Mouse (Mus musculus) stomach, embryonic 16.5 days (tissue): ENCODE results near the gene Pkn3. TPM values are rescaled to one million over a fixed set of nuclear protein-coding genes. Genes with fewer than 3 reads are reported as not detected.

ENCODE experiments used
- ATAC-seq: fragments of 200-750 bp; cut with Nextera tagmentation; 2 replicates; pipeline ENCODE4 v1.8.0; 2017; ENCODE audit warnings: moderate number of reproducible peaks, moderate TSS enrichment; ENCODE audit not compliant: insufficient read depth, low FRiP score
- H3K27ac ChIP-seq: fragments of 300-500 bp; sonication (generic); 2 replicates; pipeline ENCODE4 v1.5.1; 2014; ENCODE audit warnings: low read length
- H3K27me3 ChIP-seq: fragments of 300-500 bp; sonication (generic); 2 replicates; pipeline ENCODE4 v1.6.1; 2014; ENCODE audit warnings: low read length, control low read depth, mixed read lengths; ENCODE audit not compliant: control insufficient read depth, insufficient read depth
- H3K36me3 ChIP-seq: fragments of 300-500 bp; sonication (generic); 2 replicates; pipeline ENCODE4 v1.6.1; 2014; ENCODE audit warnings: low read length; ENCODE audit not compliant: control insufficient read depth, insufficient read depth
- H3K4me1 ChIP-seq: fragments of 300-500 bp; sonication (generic); 2 replicates; pipeline ENCODE4 v1.6.1; 2014; ENCODE audit warnings: low read length, control low read depth, mixed read lengths; ENCODE audit not compliant: control insufficient read depth, insufficient read depth
- H3K4me2 ChIP-seq: fragments of 300-500 bp; sonication (generic); 2 replicates; pipeline ENCODE4 v1.6.1; 2014; ENCODE audit warnings: low read depth, low read length, mixed read lengths
- H3K4me3 ChIP-seq: fragments of 300-500 bp; sonication (generic); replicated peaks from 2 replicates; pipeline ENCODE4 v1.5.1; 2014; ENCODE audit warnings: mild to moderate bottlenecking, low read length
- H3K9ac ChIP-seq: fragments of 300-500 bp; sonication (generic); 2 replicates; pipeline ENCODE4 v1.6.1; 2014; ENCODE audit warnings: low read length
- H3K9me3 ChIP-seq: fragments of 300-500 bp; sonication (generic); replicated peaks from 2 replicates; pipeline ENCODE4 v1.6.1; 2016; ENCODE audit warnings: low read length, control low read depth; ENCODE audit not compliant: control insufficient read depth
- WGBS: fragments of 180-500 bp; shearing (Covaris S2); extraction: QIAGEN DNeasy Blood & Tissue Kit; methylation state at CpG from one replicate; pipeline ENCODE4 v1.1.7; 2014; 5-methylcytosine and 5-hydroxymethylcytosine counted together
- polyA plus RNA-seq: library from polyadenylated mRNA; unstranded; fragments of >200 nt; fragmentation: Nextera tagmentation; extraction: Ambion mirVana; gene quantifications from 2 replicates; pipeline ENCODE4 v1.2.1, GENCODE M21; 2015

Gene Pkn3
- polyA plus RNA-seq, 1 experiment from 2014 or later: 8.9 TPM

DNA sequence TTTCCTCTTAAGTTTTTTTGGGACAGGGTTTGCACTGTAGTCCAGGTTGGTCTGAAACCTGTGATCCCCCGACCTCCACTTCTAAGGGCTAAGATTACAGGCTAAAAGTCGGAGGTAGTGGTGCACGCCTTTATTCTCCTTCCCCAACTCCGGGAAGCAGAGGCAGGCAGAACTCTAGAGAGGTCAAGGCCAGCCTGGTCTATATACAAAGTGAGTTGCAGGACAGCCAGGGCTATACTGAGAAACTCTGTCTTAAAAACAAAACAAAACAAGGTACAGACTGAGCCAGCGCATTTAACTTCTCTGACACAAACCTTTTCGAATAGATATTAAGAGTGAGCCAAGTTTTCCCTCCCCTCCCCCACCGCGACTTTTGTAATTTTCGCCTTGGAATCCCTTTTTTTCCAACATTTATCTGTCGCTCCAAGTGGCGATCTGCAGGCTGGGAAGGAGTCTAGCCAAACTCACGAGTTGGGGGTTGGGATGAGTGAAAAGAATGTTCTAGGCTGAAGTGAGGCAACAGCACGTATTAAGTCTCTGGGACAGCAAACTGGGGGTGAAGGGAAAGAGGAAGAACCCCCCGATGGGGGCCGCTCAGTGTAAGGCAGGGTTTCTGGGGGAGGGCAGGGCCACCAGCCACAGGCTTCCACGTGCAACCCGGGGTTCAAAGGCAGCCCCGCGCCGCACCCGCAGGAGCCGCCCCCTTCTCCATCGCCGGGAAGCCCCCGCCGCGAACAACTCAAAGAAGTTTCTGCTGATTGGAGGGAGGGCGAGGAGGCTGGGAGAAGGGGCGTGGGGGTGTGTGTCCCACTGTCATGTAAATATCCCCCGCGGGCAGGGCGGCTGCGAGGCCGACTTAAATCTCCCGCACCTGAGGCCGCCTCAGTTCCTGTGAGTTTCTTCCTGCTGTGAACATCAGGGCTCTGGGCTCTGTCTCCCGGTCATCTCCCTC, 16.0 kb upstream of the Pkn3 start:
- 7% methylated on average over 37 of the region's 37 CpGs for WGBS
- H3K4me3 ChIP-seq: peak overlapping the region; percentile 63
- peak overlapping the region; percentile 97 for H3K27ac ChIP-seq
- no peaks in the 10 kb centered on the region for H3K9me3 ChIP-seq
- peak overlapping the region; percentile 85 for H3K9ac ChIP-seq
- H3K4me1 ChIP-seq: peaks cover 24% of the 10 kb centered on the region
- H3K4me2 ChIP-seq: peak overlapping the region; percentile 77
- ATAC-seq: peak; percentile 1; the same call in 1 of the 2 replicates
- H3K27me3 ChIP-seq: no peaks in the 10 kb centered on the region
- no peaks in the 10 kb centered on the region for H3K36me3 ChIP-seq

DNA sequence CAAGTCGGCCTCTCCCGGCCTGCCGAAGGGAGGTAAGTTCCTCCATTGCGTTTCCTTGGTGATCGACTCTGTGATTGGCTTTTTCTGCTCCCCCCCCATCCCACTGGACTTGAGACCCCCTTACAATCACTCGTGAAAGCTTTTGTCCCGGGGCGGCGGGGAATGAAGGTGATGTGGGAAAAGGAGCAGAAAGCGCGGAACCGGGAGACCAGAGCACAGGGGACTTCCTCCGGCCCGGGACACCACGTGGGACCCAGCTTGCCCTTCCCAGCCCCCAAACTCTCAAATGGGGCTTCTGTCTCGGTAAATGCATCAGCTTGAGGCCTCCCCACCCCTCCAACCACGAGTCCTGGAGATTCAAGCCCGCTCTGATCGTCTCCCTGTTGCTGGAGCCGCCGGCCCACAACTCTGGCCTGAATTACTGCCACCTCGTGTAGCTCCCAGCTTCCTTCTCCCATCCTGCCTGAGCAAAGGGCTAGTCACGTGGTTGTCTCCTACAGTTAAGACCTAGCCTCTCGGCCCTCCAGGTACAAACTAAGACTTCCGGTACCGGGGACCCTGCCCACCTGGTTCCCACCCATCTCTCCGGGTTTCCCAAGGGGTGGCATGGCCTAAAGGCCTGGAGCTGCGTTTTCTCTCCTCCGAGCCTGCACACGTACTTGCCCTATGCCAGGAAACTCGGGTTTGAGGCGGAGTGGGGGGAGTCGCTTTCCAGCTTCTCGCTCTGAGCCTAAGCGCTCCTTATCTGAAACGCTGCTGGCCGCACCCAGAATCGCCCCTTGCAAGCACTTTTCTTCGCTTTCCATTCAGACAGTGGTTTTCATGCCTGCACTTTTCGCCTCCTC, 15.0 kb upstream of the Pkn3 start:
- Histone ChIP-seq H3K36me3 (no peaks in the 10 kb centered on the region), H3K9ac (peak overlapping the region; percentile 85), H3K4me1 (peaks cover 24% of the 10 kb centered on the region), H3K27ac (peak overlapping the region; percentile 97), H3K4me2 (peak overlapping the region; percentile 77), H3K4me3 (peak overlapping the region; percentile 63), H3K9me3 (no peaks in the 10 kb centered on the region), H3K27me3 (no peaks in the 10 kb centered on the region)
- peak; percentile 50 for ATAC-seq
- WGBS: under 1% methylated on average over 40 of the region's 40 CpGs

DNA sequence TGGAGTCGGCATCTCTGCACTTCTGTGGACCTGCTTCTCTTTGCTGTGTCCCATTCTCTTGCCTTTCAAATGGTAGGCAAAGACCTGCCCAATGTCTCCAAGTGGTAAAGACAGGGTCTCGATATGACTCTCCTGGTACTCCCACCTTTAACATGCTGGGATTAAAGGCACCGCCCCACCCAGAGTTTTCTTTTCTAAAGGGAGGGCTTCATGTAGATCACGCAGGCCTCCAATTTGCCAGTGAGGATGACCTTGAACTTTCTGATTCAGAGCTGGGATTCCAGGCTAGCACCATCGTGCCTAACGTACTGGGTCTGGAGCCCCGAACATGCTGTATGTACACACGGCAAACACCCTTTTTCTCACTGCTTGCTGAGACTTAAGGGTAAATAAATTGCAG, 14.2 kb upstream of the Pkn3 start:
- peak overlapping the region; percentile 77 for H3K4me2 ChIP-seq
- H3K4me1 ChIP-seq: peaks cover 25% of the 10 kb centered on the region
- no peaks in the 10 kb centered on the region for H3K27me3 ChIP-seq
- peak overlapping the region; percentile 85 for H3K9ac ChIP-seq
- H3K4me3 ChIP-seq: peak overlapping the region; percentile 63
- no peak for ATAC-seq
- H3K27ac ChIP-seq: peak overlapping the region; percentile 97
- whole genome bisulfite sequencing: 4% methylated on average over 8 of the region's 8 CpGs
- H3K9me3 ChIP-seq: no peaks in the 10 kb centered on the region
- no peaks in the 10 kb centered on the region for H3K36me3 ChIP-seq

DNA sequence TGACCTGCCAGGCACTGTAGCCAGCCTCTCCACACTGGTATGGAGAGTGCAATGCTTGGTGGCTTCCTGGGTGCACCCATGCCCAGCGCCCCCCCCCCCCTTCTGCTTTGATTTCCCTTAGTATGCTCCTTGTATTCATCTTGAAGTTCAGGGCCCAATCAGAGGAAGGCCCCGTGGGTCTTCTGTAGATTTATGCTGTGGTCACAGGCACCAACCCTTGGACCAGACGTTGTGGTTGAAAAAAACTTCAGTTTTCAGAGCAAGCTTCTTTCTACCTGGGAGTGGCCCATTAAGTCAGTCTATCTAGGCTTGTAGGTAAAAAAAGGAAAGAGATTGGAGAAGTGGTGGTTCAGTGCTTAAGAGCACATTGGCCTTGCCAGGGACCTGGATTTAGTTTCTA, 13.7 kb upstream of the Pkn3 start:
- ATAC-seq: no peak
- 15% methylated on average over 3 of the region's 3 CpGs for WGBS
- Histone ChIP-seq H3K9me3 (no peaks in the 10 kb centered on the region), H3K27ac (peak overlapping the region; percentile 97), H3K27me3 (no peaks in the 10 kb centered on the region), H3K4me2 (peak overlapping the region; percentile 77), H3K36me3 (no peaks in the 10 kb centered on the region; the same call in 1 of the 2 replicates), H3K9ac (peak overlapping the region; percentile 85), H3K4me3 (peak overlapping the region; percentile 63), H3K4me1 (peaks cover 30% of the 10 kb centered on the region)

DNA sequence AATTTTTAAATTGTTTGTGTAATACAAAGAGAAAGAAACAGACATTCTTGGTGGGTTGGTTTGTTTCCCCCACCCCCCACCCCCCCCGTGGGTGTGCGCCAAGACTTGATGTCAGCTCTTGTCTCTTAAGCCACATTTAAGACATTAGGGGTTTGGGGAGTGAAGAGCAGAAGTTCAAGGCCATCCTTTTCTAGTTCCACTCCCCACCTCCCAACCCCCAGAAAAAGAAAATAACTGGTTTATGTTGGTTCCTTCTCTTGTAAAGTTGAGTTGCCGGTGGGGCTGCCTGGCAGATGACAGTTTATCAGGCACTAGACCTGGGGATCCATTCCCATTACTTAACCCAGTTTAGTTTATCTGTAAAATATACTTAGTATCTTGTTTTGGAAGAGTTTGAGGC, 13.2 kb upstream of the Pkn3 start:
- Histone ChIP-seq H3K4me2 (peak overlapping the region; percentile 77), H3K27me3 (no peaks in the 10 kb centered on the region), H3K27ac (peak overlapping the region; percentile 97), H3K9me3 (no peaks in the 10 kb centered on the region), H3K9ac (peak overlapping the region; percentile 85), H3K4me3 (peak overlapping the region; percentile 63), H3K36me3 (no peaks in the 10 kb centered on the region; the same call in 1 of the 2 replicates), H3K4me1 (peaks cover 30% of the 10 kb centered on the region)
- no peak for ATAC-seq
- WGBS: 41% methylated on average over 3 of the region's 3 CpGs

DNA sequence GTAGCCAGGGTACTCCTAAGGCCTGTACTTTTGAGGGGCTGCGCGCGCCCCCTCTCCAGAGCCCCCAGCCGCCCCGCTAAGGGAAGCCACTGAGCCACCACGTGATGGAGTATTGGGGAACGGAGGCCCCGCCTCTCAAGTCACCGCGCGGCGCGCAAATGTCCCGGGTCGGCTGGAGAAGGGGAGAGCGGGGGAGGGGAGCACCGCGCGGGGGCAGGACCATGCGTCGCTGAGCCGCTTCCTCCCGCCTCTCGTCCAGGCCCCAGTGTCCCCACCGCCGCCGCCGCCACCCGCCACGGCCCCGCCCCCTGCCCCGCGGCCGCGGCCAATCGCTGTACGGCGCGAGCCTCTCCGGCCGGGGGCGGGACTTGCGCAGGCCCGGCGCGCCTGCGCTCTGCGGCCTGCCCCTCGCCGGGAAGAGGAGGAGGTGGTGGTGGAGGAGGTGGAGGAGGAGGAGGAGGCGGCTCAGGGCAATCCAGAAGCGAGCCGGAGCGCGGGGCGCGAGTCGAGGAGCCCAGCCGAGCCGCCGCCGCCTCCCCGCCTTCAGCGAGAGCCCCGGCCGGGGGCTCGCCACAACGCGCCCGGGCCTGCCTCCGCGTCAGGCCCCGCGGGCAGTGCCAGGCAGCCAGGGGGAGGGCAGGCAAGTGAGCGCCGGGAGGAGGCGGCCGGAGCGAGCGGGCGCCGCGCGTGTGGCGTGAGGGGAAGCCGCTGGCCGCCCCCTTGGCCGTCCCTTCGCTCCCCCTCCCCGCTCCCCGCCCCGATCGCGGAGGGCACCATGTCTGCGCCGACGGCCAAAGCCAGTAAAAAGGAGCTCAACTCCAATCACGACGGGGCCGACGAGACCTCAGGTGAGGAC, 11.2 kb upstream of the Pkn3 start:
- peaks cover 30% of the 10 kb centered on the region for H3K4me1 ChIP-seq
- peak overlapping the region; percentile 99 for H3K4me3 ChIP-seq
- H3K36me3 ChIP-seq: no peaks in the 10 kb centered on the region; the same call in 1 of the 2 replicates
- under 1% methylated on average over 79 of the region's 101 CpGs for whole genome bisulfite sequencing
- ATAC-seq: peak; percentile 94
- no peaks in the 10 kb centered on the region for H3K27me3 ChIP-seq
- H3K27ac ChIP-seq: peak overlapping the region; percentile 99
- peak overlapping the region; percentile 61 for H3K4me2 ChIP-seq
- H3K9ac ChIP-seq: peak overlapping the region; percentile 99
- H3K9me3 ChIP-seq: no peaks in the 10 kb centered on the region

DNA sequence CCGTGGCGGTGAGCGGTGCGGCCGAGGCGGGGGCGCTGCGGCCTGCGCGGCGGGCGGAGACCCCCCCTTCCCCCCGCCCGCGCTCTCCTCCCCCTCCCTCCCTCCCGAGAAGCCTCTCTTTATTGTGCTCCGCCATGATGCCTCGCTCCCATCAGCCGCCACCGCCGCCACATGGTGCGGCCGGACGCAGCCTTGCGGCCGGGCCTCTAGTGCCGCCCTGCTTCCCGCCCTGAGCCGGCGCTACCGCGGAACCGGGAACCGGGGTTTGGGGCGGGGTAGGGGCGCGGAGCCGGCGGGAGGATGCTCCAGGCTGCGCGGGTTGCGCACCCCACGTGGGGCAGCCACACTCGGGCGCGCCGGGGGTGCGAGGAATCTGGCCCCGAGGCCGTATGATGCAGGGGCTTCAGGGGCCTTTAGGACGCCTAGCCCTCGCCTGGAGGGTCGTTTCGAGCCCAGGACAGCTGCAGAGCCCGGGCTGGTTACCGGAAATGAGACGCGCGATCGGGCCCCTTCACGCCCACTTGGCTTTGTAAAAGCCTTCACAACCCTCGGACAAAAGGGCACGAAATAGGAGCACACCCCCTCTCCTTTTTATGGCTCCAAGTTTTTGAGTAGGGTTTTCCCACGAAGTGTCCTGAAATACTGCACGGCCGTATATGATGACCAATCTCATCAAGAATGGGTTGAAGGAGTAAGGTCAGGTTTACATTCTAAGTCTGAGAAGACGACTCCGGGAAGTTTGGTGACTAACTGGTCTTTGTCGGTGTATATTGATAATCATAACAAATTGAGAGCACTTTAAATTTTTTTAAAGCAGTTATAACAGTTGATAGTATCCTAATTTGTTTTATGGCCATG, 10.2 kb upstream of the Pkn3 start:
- under 1% methylated on average over 48 of the region's 69 CpGs for WGBS
- ATAC-seq: peak; percentile 4; the same call in 1 of the 2 replicates
- peak overlapping the region; percentile 99 for H3K27ac ChIP-seq

DNA sequence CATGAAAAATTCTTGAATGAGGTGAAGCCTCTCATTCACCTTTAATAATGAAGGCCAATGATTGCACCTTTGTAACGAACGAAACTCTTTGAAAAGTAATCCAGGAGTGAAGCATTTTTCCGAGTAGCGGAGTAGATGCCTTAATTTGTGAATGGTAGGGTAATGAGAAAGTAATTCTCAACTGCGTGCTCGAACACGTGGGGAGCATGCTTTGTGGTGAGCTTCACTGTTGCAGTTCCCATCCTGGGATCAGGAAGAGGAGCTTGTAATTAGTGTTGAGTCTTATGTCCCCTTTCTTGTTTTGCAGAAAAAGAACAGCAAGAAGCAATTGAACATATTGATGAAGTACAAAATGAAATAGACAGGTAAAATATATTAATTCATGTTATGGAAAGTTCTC, 9.5 kb upstream of the Pkn3 start:
- Histone ChIP-seq H3K4me1 (peaks cover 30% of the 10 kb centered on the region), H3K4me2 (peak overlapping the region; percentile 74), H3K4me3 (peak overlapping the region; percentile 99), H3K27me3 (no peaks in the 10 kb centered on the region), H3K9me3 (no peaks in the 10 kb centered on the region), H3K9ac (peak overlapping the region; percentile 99), H3K36me3 (no peaks in the 10 kb centered on the region; the same call in 1 of the 2 replicates), H3K27ac (no peak overlapping the region)
- ATAC-seq: no peak
- WGBS: 19% methylated on average over 7 of the region's 7 CpGs

More for the DNA sequence above, 10.2 kb upstream of the Pkn3 start:
- Histone ChIP-seq H3K4me1 (peaks cover 30% of the 10 kb centered on the region), H3K9me3 (no peaks in the 10 kb centered on the region), H3K27me3 (no peaks in the 10 kb centered on the region), H3K36me3 (no peaks in the 10 kb centered on the region; the same call in 1 of the 2 replicates), H3K9ac (peak overlapping the region; percentile 99), H3K4me2 (peak overlapping the region; percentile 74), H3K4me3 (peak overlapping the region; percentile 99)
